Mouse (Mus musculus) heart, embryonic 11.5 days (tissue): Measurements from ENCODE around the gene Ugt1a9. TPM values are rescaled to one million over a fixed set of nuclear protein-coding genes. Genes with fewer than 3 reads are reported as not detected.

Experiments used
- ATAC-seq: fragments of 200-750 bp; cut with Nextera tagmentation; replicated peaks from 2 replicates; pipeline ENCODE4 v1.8.0; 2017; ENCODE audit warnings: moderate library complexity; ENCODE audit not compliant: insufficient number of reproducible peaks, low FRiP score, low TSS enrichment
- H3K27ac ChIP-seq: fragments of 300-500 bp; sonication (generic); 2 replicates; pipeline ENCODE4 v1.5.1; 2014; ENCODE audit warnings: mild to moderate bottlenecking, low read depth, low read length
- H3K27me3 ChIP-seq: fragments of 300-500 bp; sonication (generic); 2 replicates; pipeline ENCODE4 v1.6.1; 2014; ENCODE audit warnings: mild to moderate bottlenecking, low read length, mixed read lengths; ENCODE audit not compliant: control insufficient read depth, insufficient read depth
- H3K36me3 ChIP-seq: fragments of 300-500 bp; sonication (generic); 2 replicates; pipeline ENCODE4 v1.6.1; 2014; ENCODE audit warnings: mild to moderate bottlenecking, low read length, moderate library complexity, mixed read lengths; ENCODE audit not compliant: control insufficient read depth, insufficient read depth
- H3K4me1 ChIP-seq: fragments of 300-500 bp; sonication (generic); 2 replicates; pipeline ENCODE4 v1.6.1; 2014; ENCODE audit warnings: low read length; ENCODE audit not compliant: control insufficient read depth, insufficient read depth
- H3K4me2 ChIP-seq: fragments of 300-500 bp; sonication (generic); 2 replicates; pipeline ENCODE4 v1.6.1; 2014; ENCODE audit warnings: mild to moderate bottlenecking, moderate library complexity
- H3K4me3 ChIP-seq: fragments of 300-500 bp; sonication (generic); 2 replicates; pipeline ENCODE4 v1.5.1; 2014; ENCODE audit warnings: low read depth, low read length
- H3K9ac ChIP-seq: fragments of 300-500 bp; sonication (generic); 2 replicates; pipeline ENCODE4 v1.6.1; 2014; ENCODE audit warnings: mild to moderate bottlenecking, low read depth, low read length, moderate library complexity
- H3K9me3 ChIP-seq: fragments of 300-500 bp; sonication (generic); replicated peaks from 2 replicates; pipeline ENCODE4 v1.6.1; 2016; ENCODE audit warnings: low read length; ENCODE audit not compliant: control insufficient read depth
- WGBS: fragments of 180-500 bp; shearing (Covaris S2); extraction: QIAGEN DNeasy Blood & Tissue Kit; methylation state at CpG from one replicate; pipeline ENCODE4 v1.1.7; 2014; ENCODE audit not compliant: insufficient replicate concordance; 5-methylcytosine and 5-hydroxymethylcytosine counted together
- polyA plus RNA-seq: library from polyadenylated mRNA; unstranded; fragments of >200 nt; fragmentation: Nextera tagmentation; extraction: Ambion mirVana; gene quantifications from 2 replicates; pipeline ENCODE4 v1.2.1, GENCODE M21; 2014

Ugt1a9 gene
- polyA plus RNA-seq, 1 experiment from 2014 or later = not detected

DNA sequence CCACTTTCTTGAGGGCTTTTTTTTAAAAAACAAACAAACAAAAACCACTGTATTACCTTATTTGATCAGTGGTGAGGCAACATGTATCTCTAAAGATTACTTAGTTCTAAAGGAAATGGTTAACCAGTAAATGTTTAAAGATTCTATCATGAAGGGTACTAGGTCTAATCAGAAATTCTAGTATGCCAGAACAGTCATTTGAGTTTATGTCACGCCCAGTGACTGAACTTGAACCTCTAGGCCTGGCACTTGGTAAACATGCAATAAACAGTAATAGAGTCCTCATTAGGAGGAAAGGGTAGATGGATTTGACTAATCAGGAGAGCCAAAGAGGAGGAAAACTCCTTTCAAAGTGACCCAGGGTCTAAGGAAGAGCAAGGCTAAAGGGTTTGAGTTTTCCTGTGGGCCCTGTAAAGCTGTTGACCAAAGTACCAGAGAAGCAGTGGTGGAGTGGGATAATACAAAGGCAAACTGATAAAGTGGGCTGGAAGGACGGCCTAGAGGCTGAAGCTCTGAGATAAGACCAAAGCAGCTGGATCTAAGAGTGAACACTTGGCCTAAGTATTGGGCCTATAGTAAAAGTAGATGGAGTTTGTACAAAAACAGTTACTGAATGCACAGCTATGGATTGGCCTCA lies 136.4 kb downstream of the Ugt1a9 start:
- ATAC-seq = peak; percentile 74
- peak overlapping the region; percentile 70 for H3K27ac ChIP-seq
- 41% methylated on average over 2 of the region's 2 CpGs for WGBS

DNA sequence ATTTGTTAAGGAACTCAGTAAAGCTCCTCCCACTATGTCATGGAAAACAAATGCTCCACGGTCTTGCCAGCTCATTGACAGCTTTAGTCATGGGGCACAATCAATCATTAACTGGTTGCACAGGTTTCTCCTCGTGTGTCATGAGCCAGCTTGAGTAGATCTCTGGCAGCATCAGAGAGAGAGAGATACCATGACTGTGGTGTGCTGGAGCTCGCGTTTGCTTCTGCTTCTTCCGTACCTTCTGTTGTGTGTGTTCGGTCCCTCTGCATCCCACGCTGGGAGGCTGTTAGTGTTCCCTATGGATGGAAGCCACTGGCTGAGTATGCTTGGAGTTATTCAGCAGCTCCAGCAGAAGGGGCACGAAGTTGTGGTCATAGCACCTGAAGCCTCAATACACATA lies 141.2 kb downstream of the Ugt1a9 start, which contains the start of gene Ugt1a1:
TSS of gene Ugt1a1 (plus strand) at position 148 of the 400 bp plus-strand sequence.
- ATAC-seq = no peak
- Histone ChIP-seq H3K4me3 (no peak within 1 kb of the TSS), H3K36me3 (peaks cover 2% of the 10 kb centered on the region; the same call in 1 of the 2 replicates), H3K4me2 (no peak within 1 kb of the TSS), H3K4me1 (no peaks in the 10 kb centered on the region), H3K27me3 (no peaks in the 10 kb centered on the region), H3K27ac (no peak within 1 kb of the TSS), H3K9ac (no peak within 1 kb of the TSS), H3K9me3 (peaks cover 52% of the 10 kb centered on the region)
- WGBS = 62% methylated on average over 8 of the region's 8 CpGs

More for the DNA sequence above, 136.4 kb downstream of the Ugt1a9 start:
- H3K36me3 ChIP-seq = peaks cover 1% of the 10 kb centered on the region; the same call in 1 of the 2 replicates
- no peak overlapping the region for H3K9ac ChIP-seq
- H3K4me3 ChIP-seq = no peak overlapping the region
- H3K27me3 ChIP-seq = no peaks in the 10 kb centered on the region
- peaks cover 8% of the 10 kb centered on the region for H3K9me3 ChIP-seq
- H3K4me2 ChIP-seq = no peak overlapping the region
- H3K4me1 ChIP-seq = no peaks in the 10 kb centered on the region

- Histone ChIP-seq H3K4me3 (no peak overlapping the region), H3K4me1 (no peaks in the 10 kb centered on the region), H3K4me2 (no peak overlapping the region), H3K36me3 (peaks cover 2% of the 10 kb centered on the region; the same call in 1 of the 2 replicates), H3K27me3 (no peaks in the 10 kb centered on the region), H3K9me3 (peaks cover 58% of the 10 kb centered on the region), H3K9ac (no peak overlapping the region), H3K27ac (no peak overlapping the region)
- ATAC-seq = peak; percentile 11
- 60% methylated on average over 8 of the region's 8 CpGs for WGBS
Measured at GRCm38 (mm10) chr1:88212341-88213045, 141.9 kb downstream of the Ugt1a9 start.

GRCm38 (mm10) chr1:88213061-88213460 lies 142.5 kb downstream of the Ugt1a9 start:
- H3K36me3 ChIP-seq = peaks cover 2% of the 10 kb centered on the region; the same call in 1 of the 2 replicates
- no peak for ATAC-seq
- no peaks in the 10 kb centered on the region for H3K27me3 ChIP-seq
- H3K9ac ChIP-seq = no peak overlapping the region
- peaks cover 60% of the 10 kb centered on the region for H3K9me3 ChIP-seq
- H3K4me2 ChIP-seq = no peak overlapping the region
- no peak overlapping the region for H3K27ac ChIP-seq
- H3K4me1 ChIP-seq = no peaks in the 10 kb centered on the region
- 66% methylated on average over 1 of the region's 1 CpGs for WGBS
- H3K4me3 ChIP-seq = no peak overlapping the region

DNA sequence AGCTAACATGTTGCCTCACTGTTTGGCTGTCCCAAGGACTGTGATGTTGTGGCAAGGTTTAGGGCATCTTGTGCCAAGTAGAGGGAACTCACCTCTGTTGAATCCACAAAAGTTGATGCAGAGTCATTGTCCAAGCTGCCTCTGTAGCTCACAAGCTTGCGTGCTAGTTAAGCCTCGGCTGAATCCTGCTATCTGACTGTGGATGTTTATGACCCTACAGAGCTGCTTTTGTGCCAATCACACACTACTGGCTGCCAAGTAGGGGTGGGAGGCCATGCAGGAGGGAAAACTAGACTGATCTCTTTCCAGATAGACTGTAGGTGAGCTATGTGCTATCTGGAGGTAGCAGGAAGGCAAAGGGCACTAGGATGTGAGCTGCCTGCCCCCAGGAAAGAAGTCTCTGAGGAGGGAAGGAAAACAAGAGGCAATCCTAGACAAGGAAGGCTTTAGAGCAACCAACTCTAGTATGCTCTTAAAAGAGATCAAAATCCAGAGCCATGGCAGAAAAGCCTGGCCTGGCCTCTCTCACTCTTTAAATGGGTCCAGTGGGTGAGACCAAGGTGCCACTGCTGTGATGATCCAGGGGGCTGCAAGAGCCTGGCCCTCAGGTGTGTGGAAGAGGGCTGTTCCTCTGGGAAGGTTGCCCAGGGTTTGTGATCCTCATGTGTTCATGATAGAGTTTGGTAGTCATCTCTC lies 143.3 kb downstream of the Ugt1a9 start:
- no peaks in the 10 kb centered on the region for H3K27me3 ChIP-seq
- H3K9ac ChIP-seq = no peak overlapping the region
- peaks cover 2% of the 10 kb centered on the region; the same call in 1 of the 2 replicates for H3K36me3 ChIP-seq
- no peak overlapping the region for H3K27ac ChIP-seq
- 67% methylated on average over 2 of the region's 2 CpGs for WGBS
- H3K4me3 ChIP-seq = no peak overlapping the region
- H3K4me2 ChIP-seq = no peak overlapping the region
- 0 out of 2 replicates have a peak, but pooled peaks have one; percentile 3 for ATAC-seq
- no peaks in the 10 kb centered on the region for H3K4me1 ChIP-seq
- peaks cover 60% of the 10 kb centered on the region for H3K9me3 ChIP-seq

DNA sequence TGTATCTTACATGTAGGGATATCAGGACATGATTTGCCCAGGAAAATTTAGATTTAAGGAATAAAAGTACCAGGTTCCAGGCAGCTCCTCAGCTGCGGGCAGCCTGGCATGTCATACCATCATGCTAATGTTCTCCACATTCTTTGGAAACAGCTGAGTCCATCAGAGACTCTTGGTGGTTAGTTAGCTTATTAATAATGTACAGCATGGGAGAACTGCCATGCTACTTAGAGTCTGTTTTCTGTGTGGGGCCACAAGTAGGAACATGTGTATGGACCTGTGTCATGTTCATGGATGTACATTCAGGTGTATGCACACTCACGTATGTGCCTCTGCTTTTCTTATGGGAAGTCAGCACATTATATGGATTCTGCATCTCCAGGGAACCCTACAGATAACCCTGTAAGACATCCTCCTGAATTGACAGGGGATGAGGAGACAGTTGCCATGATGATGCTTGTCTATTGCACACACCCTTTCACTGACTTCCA lies 143.9 kb downstream of the Ugt1a9 start:
- Histone ChIP-seq H3K36me3 (peaks cover 2% of the 10 kb centered on the region; the same call in 1 of the 2 replicates), H3K27me3 (no peaks in the 10 kb centered on the region), H3K4me1 (no peaks in the 10 kb centered on the region), H3K9me3 (peaks cover 60% of the 10 kb centered on the region), H3K27ac (no peak overlapping the region), H3K4me3 (no peak overlapping the region), H3K9ac (no peak overlapping the region), H3K4me2 (no peak overlapping the region)
- ATAC-seq = no peak; the same call in 1 of the 2 replicates
- WGBS = 71% methylated on average over 2 of the region's 2 CpGs

DNA sequence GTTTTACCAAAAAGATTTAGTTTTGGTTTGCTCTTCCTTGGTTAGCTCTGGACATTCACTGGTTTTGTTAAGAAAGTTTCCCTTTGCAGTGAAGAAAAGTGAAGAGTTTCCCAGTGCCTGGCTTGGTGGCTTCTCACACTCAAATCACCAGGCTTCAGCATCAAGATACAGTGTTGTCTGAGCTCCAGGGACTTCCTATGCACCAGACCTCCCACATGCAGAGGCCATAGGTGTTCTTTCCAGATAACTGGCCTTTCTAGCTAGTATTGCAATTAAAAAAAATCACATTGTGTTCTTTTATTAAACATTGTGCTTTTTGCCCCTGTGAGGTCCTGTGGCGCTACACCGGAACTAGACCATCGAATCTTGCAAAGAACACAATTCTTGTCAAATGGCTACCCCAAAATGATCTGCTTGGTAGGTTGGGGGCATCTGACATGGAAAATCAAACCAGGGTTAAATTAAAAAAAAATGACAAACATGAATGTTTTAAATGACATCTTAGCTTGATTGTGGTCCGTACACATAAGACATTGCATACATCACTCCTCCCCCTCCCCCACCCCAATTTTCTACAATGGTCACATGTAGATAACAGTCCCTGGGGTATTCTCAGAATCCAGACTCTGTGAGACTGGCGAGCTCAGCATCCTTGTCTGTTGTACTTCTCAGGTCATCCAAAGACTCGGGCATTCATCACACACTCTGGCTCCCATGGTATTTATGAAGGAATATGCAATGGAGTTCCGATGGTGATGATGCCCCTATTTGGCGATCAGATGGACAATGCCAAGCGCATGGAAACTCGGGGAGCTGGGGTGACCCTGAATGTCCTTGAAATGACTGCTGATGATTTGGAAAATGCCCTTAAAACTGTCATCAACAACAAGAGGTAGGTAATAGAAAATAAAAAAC lies 145.1 kb downstream of the Ugt1a9 start:
- H3K4me2 ChIP-seq = no peak overlapping the region
- H3K27me3 ChIP-seq = no peaks in the 10 kb centered on the region
- H3K36me3 ChIP-seq = peaks cover 2% of the 10 kb centered on the region; the same call in 1 of the 2 replicates
- no peak overlapping the region for H3K27ac ChIP-seq
- no peaks in the 10 kb centered on the region for H3K4me1 ChIP-seq
- WGBS = 62% methylated on average over 10 of the region's 10 CpGs
- peaks cover 60% of the 10 kb centered on the region for H3K9me3 ChIP-seq
- H3K9ac ChIP-seq = no peak overlapping the region
- no peak overlapping the region for H3K4me3 ChIP-seq
- no peak for ATAC-seq
